Mouse (Mus musculus): ENCODE measurements around the gene Ephb6.

Gene Ephb6

GRCm38 (mm10) chr6:41622661-41623060 is 17.4 kb downstream of the Ephb6 start:
- no peak for DNase-seq (ENCODE audit: low spot score in 2 of 2)

- no peak for DNase-seq (ENCODE audit: low spot score in 2 of 2)
These were observed 22.9 kb downstream of the Ephb6 start for GRCm38 (mm10) chr6:41628180-41628579.

GRCm38 (mm10) chr6:41630791-41631190 is 25.5 kb downstream of the Ephb6 start:
- no peak for DNase-seq (ENCODE audit: low spot score in 2 of 2)

GRCm38 (mm10) chr6:41631549-41631948 is 26.3 kb downstream of the Ephb6 start:
- no peak for DNase-seq (ENCODE audit: low spot score in 2 of 2)

GRCm38 (mm10) chr6:41635211-41635610 is 29.9 kb downstream of the Ephb6 start:
- DNase-seq (ENCODE audit: low spot score in 2 of 2) = no peak

- DNase-seq (ENCODE audit: low spot score in 2 of 2) = no peak
These were observed 30.9 kb downstream of the Ephb6 start, which contains the start of gene Trpv6 for GRCm38 (mm10) chr6:41636178-41636577. Gene Trpv6, minus strand, starts transcription at chr6:41636405.

GRCm38 (mm10) chr6:41637393-41637792 is 32.1 kb downstream of the Ephb6 start:
- DNase-seq (ENCODE audit: low spot score in 2 of 2) = no peak

GRCm38 (mm10) chr6:41637927-41638506 is 32.7 kb downstream of the Ephb6 start:
- DNase-seq (ENCODE audit: low spot score in 2 of 2) = no peak

- no peak for DNase-seq (ENCODE audit: low spot score in 2 of 2)
These were observed 35.2 kb downstream of the Ephb6 start for GRCm38 (mm10) chr6:41640449-41640848.

- no peak for DNase-seq (ENCODE audit: low spot score in 2 of 2)
These were observed 36.0 kb downstream of the Ephb6 start for GRCm38 (mm10) chr6:41641173-41641866.

GRCm38 (mm10) chr6:41642765-41643164 is 37.5 kb downstream of the Ephb6 start:
- no peak for DNase-seq (ENCODE audit: low spot score in 2 of 2)

- DNase-seq (ENCODE audit: low spot score in 2 of 2) = no peak
These were observed 37.9 kb downstream of the Ephb6 start for GRCm38 (mm10) chr6:41643227-41643626.

GRCm38 (mm10) chr6:41646220-41646619 is 40.9 kb downstream of the Ephb6 start:
- no peak for DNase-seq (ENCODE audit: low spot score in 2 of 2)

- DNase-seq (ENCODE audit: low spot score in 2 of 2) = no peak
These were observed 41.4 kb downstream of the Ephb6 start for GRCm38 (mm10) chr6:41646672-41647071.

- DNase-seq (ENCODE audit: low spot score in 2 of 2) = no peak
These were observed 47.9 kb downstream of the Ephb6 start for GRCm38 (mm10) chr6:41653173-41653572.

GRCm38 (mm10) chr6:41654648-41655047 is 49.4 kb downstream of the Ephb6 start:
- no peak for DNase-seq (ENCODE audit: low spot score in 2 of 2)

GRCm38 (mm10) chr6:41658487-41658886 is 53.2 kb downstream of the Ephb6 start:
- no peak for DNase-seq (ENCODE audit: low spot score in 2 of 2)

- no peak for DNase-seq (ENCODE audit: low spot score in 2 of 2)
These were observed 57.0 kb downstream of the Ephb6 start for GRCm38 (mm10) chr6:41662320-41662719.
